Mouse (Mus musculus) thymus, adult 2 months (tissue): ENCODE data around the gene Hes5. TPM values are rescaled to one million over a fixed set of nuclear protein-coding genes. Genes with fewer than 3 reads are reported as not detected.

Experiments used
- DNase-seq: peaks from one replicate; pipeline ENCODE4 v3.0.0; 2021
- H3K27ac ChIP-seq: fragments of 200-500 bp; 2 replicates; pipeline ENCODE4 v1.5.1; 2012; ENCODE audit warnings: low read length, control low read depth; ENCODE audit not compliant: control insufficient read depth, insufficient read depth
- H3K27me3 ChIP-seq: fragments of 200-500 bp; 2 replicates; pipeline ENCODE4 v1.6.1; 2012; ENCODE audit warnings: mild to moderate bottlenecking, low read length, moderate library complexity, mixed read lengths; ENCODE audit not compliant: control insufficient read depth, insufficient read depth
- H3K36me3 ChIP-seq: fragments of 200-500 bp; 2 replicates; pipeline ENCODE4 v1.6.1; 2012; ENCODE audit warnings: mild to moderate bottlenecking, low read length, moderate library complexity; ENCODE audit not compliant: control insufficient read depth, insufficient read depth
- H3K4me1 ChIP-seq: fragments of 200-500 bp; replicated peaks from 2 replicates; pipeline ENCODE4 v1.6.1; 2012; ENCODE audit warnings: low read length; ENCODE audit not compliant: control insufficient read depth, insufficient read depth
- H3K4me3 ChIP-seq: fragments of 200-500 bp; 2 replicates; pipeline ENCODE4 v1.5.1; 2012; ENCODE audit warnings: mild to moderate bottlenecking, low read length, control low read depth, moderate library complexity; ENCODE audit not compliant: control insufficient read depth, insufficient read depth
- CTCF ChIP-seq: fragments of 200-500 bp; IDR thresholded peaks from 2 replicates; pipeline ENCODE4 v1.5.1; 2012; ENCODE audit warnings: mild to moderate bottlenecking, control low read depth, low read length, moderate library complexity, borderline replicate concordance; ENCODE audit not compliant: control insufficient read depth, poor library complexity, insufficient read depth; ENCODE audit errors: extremely low read depth
- POLR2A ChIP-seq: fragments of 200-500 bp; IDR thresholded peaks from 2 replicates; pipeline ENCODE4 v1.6.1; 2012; ENCODE audit warnings: mild to moderate bottlenecking, low read length, control low read depth, moderate library complexity; ENCODE audit not compliant: control insufficient read depth, poor library complexity, insufficient read depth; ENCODE audit errors: extremely low read depth
- WGBS: fragments of 180-500 bp; shearing (Covaris S2); methylation state at CpG from one replicate; pipeline ENCODE4 v1.1.7; 2018; 5-methylcytosine and 5-hydroxymethylcytosine counted together
- polyA plus RNA-seq: library from polyadenylated mRNA; depleted of rRNA; stranded (reverse); fragments of >200 nt; gene quantifications from 2 replicates; pipeline ENCODE4 v1.2.3, GENCODE M21; 2012

Hes5 gene
- polyA plus RNA-seq, 1 experiment = 5.6 TPM

DNA sequence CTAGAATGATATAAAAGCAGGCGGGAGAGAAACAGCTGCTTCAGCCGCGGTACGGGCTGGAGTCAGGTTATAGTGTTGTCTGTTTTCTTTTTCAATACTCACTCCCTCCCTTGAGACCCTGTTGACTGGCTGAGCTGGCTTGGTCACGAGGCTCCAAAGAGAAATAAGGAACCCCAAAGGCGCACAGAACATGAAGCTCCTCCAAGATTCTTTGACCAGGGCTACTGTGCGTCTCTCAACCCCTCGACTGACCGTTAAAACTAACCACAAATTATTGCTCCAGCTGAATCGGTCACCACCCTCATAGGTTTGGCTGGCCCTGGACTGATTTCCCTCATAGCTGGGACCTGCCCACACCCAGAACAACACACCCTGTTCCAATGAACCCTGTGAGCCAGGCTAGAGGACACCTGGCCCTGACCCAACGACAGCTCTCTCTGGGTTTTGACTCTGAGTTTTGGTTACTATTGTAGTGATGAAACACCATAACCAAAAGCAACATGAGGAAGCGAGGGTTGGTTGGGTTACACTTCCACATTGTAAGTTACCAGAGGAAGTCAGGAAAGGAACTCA lies 31.5 kb upstream of the Hes5 start:
- Histone ChIP-seq H3K4me1 (peaks cover 32% of the 10 kb centered on the region), H3K4me3 (no peak overlapping the region), H3K27ac (peak overlapping the region; percentile 12; the same call in 1 of the 2 replicates), H3K36me3 (peaks cover 2% of the 10 kb centered on the region; the same call in 1 of the 2 replicates), H3K27me3 (no peaks in the 10 kb centered on the region)
- DNase-seq = no peak
- WGBS = 59% methylated on average over 12 of the region's 12 CpGs
- no peak for TF ChIP-seq CTCF
- TF ChIP-seq POLR2A = no peak

DNA sequence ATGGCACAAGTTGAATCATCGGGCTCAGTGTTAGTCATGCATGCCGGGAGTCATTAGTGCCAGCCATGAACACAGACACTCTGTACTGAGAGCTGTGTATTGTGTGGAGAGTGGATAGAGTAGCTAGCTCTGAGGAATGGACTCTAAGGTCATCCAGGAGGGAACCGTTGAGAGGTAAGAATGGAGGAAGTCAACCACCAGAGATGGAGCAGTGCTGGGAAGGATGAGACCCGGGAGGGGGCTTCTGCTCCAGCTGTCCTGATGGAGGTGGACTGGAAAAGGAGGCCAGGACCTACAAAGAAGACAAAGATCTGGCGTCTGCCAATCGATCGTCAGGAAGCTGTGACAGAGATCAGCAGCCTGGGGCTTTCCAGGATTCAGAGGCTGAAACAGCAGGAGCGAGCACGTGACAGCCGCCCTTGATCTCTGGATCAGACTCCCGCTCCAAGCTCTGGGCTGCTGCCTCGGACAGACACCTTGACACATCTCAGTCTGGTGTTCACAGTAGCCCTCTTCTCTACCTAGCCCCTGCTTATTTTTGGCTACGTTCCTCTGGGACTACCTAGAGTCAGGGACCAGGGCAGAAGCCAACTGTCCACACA lies 27.3 kb upstream of the Hes5 start:
- DNase-seq = no peak
- Histone ChIP-seq H3K36me3 (no peaks in the 10 kb centered on the region), H3K4me3 (no peak overlapping the region), H3K27me3 (no peaks in the 10 kb centered on the region), H3K4me1 (peaks cover 39% of the 10 kb centered on the region), H3K27ac (no peak overlapping the region)
- no peak for TF ChIP-seq POLR2A
- TF ChIP-seq CTCF = no peak
- WGBS = 95% methylated on average over 13 of the region's 13 CpGs

DNA sequence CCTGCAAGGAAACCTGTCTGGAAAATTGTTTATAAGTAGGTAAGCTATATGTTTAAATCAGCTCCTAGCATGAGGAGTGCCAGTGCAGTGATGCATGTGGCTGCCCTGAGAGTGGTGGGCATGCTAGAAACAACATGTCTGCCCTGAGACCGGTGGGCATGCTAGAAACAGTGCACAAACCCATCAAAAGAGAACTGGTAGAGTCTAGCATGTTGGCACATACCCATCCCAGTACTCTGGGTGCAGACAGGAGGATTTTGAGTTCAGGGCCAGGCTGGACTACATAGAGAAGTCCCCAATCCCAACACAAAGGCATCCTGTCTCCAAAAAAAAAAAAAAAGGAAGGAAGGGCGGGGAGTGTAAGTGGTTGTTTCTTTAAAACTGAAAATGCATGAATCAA lies 25.9 kb upstream of the Hes5 start:
- Histone ChIP-seq H3K36me3 (no peaks in the 10 kb centered on the region), H3K4me1 (peaks cover 30% of the 10 kb centered on the region), H3K4me3 (no peak overlapping the region), H3K27ac (0 out of 2 replicates have a peak overlapping the region, but pooled peaks have one; percentile 19), H3K27me3 (no peaks in the 10 kb centered on the region)
- 96% methylated on average over 2 of the region's 2 CpGs for WGBS
- DNase-seq = no peak
- TF ChIP-seq POLR2A (no peak), CTCF (no peak)

DNA sequence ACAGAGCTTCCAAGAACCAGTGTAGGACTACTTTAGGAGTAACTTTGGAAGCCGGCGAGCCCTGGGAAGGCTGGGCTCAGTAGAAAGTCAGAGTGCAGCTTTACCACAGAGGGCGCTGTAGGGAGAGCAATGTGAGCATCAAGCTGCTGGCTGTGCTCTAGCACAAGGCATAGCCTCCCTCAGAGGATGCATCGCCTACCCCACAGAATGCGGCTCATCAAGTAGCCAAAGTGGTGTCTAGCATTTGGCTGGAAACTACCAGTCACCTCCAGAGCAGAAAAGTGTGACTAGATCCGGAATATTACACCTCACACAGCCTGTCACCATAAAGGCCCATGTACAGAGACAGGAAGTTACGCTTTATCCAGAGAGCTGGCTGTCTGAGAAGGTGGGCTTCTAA lies 24.9 kb upstream of the Hes5 start:
- TF ChIP-seq POLR2A (no peak), CTCF (peak; percentile 61; the same call in 1 of the 2 replicates)
- Histone ChIP-seq H3K36me3 (no peaks in the 10 kb centered on the region), H3K4me3 (no peak overlapping the region), H3K27me3 (no peaks in the 10 kb centered on the region), H3K4me1 (peaks cover 30% of the 10 kb centered on the region), H3K27ac (peak overlapping the region; percentile 98)
- WGBS = 85% methylated on average over 7 of the region's 7 CpGs
- DNase-seq = peak; percentile 71

DNA sequence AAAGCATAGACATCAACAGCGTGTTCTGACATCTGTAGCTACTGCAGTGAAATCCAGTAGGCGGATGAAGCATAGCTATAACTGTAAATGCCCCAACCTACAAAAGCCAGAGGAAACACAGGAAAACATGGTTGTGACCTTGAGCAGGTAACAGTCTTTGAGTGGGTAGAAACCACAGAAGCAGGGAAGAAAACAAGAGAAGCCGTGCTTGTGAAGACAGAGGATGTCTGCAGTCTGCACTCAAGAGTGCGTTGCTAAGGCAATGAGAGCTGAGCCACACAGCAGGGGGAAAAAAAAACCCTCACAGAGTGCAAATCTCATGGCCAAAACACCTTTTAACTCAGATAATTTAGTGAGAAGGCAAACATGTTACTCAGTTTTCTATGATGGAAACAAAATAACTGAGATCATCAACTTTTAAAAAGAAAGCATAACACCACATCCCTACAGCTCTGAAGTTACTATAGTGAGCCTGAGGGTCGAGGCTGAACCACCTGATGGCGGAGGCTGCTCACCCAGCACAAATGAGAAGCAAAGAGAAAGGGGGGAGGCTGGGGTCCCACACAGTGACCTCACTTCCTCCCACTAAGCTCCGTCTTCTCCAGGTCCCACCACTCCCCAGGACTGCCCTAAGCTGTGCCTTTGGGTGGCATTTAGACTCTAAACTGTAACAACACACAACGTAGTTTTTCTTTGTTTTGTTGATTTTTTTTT lies 24.0 kb upstream of the Hes5 start:
- DNase-seq = peak; percentile 69
- Histone ChIP-seq H3K36me3 (no peaks in the 10 kb centered on the region), H3K4me3 (no peak overlapping the region), H3K27me3 (no peaks in the 10 kb centered on the region), H3K4me1 (peaks cover 30% of the 10 kb centered on the region), H3K27ac (peak overlapping the region; percentile 98)
- TF ChIP-seq CTCF (no peak), POLR2A (no peak)
- 13% methylated on average over 8 of the region's 8 CpGs for WGBS

DNA sequence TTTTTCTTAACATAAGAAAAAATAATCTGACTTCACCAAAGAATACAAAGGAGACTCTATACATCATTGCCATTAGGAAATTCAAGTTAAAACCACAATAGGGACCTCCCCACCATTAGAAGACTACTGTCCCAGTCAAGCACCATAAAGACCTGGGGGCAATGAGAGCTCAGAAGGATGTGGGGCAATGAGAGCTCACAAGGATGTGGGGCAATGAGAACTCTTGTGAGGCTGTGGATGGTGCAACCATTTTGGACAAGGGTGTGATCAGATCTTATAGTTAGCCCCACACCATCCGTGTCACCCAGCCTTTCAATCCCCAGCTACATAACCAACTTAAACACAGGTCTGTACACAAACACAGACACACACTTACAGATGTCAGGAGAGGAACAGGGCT lies 23.0 kb upstream of the Hes5 start:
- no peak overlapping the region for H3K4me3 ChIP-seq
- H3K4me1 ChIP-seq = peaks cover 30% of the 10 kb centered on the region
- no peaks in the 10 kb centered on the region for H3K27me3 ChIP-seq
- WGBS = 92% methylated on average over 1 of the region's 1 CpGs
- no peaks in the 10 kb centered on the region for H3K36me3 ChIP-seq
- TF ChIP-seq CTCF (no peak), POLR2A (no peak)
- peak overlapping the region; percentile 36 for H3K27ac ChIP-seq
- DNase-seq = no peak

DNA sequence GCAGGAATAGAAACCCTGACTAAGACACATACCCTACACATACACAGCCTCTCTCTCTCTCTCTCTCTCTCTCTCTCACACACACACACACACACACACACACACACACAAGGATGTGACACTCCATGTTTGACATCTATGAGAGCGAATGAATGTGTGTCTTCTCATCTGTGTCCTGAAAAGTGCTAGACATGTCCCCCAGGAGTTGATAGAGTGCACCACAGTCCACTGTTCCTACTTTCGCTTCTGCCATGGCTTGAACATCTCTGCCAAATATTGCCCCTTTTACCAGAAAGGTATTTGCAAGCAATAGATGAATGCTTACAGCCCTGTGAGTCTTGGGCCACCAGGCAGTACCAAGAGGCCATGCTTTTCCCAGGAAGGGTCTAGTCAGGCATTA lies 20.6 kb upstream of the Hes5 start:
- no peaks in the 10 kb centered on the region for H3K27me3 ChIP-seq
- 94% methylated on average over 2 of the region's 2 CpGs for WGBS
- no peak overlapping the region for H3K4me3 ChIP-seq
- peaks cover 30% of the 10 kb centered on the region for H3K4me1 ChIP-seq
- H3K27ac ChIP-seq = no peak overlapping the region
- no peak for DNase-seq
- no peak for TF ChIP-seq POLR2A
- no peak for TF ChIP-seq CTCF
- H3K36me3 ChIP-seq = no peaks in the 10 kb centered on the region
